Mouse (Mus musculus) heart, postnatal 0 days (tissue): ENCODE results near the gene Ccdc144b.

Experiments
- CTCF ChIP-seq: IDR thresholded peaks from 2 replicates; pipeline ENCODE4 v1.5.1; 2016; ENCODE audit warnings: antibody characterized with exemption, control low read depth, low read depth
- EP300 ChIP-seq: IDR thresholded peaks from 2 replicates; pipeline ENCODE4 v1.6.1; 2016; ENCODE audit warnings: antibody characterized with exemption, low read depth

GRCm38 (mm10) chr3:36085394-36085793, 32.0 kb upstream of the Ccdc144b start:
- TF ChIP-seq CTCF: no peak
- TF ChIP-seq EP300: no peak
